20 mouse cellular contexts compared by ENCODE assay signal in genomic region chr17:49976678-49977423, GRCm38 (mm10).
DNase-seq lines count a peak whose midpoint lies in the region; ATAC-seq and TF ChIP-seq lines count a peak whose summit lies in the region.
"Had no signal": no experiment of that assay in that cellular context is flagged by ENCODE, and none has a peak within 500 bp of the region (broad histone marks: within the 10 kb centered on the region; RNA-seq: fewer than 3 reads in every experiment).

No protein-coding gene starts in this region.

- H3K9ac ChIP-seq in heart, adult 2 months (ENCODE audit: low read depth, low read length) = no peak overlapping the region
- H3K9ac ChIP-seq in midbrain, embryonic 11.5 days (ENCODE audit: low read length) = no peak overlapping the region
- H3K9ac ChIP-seq in midbrain, embryonic 15.5 days = no peak overlapping the region
- H3K9ac ChIP-seq: limb, embryonic 15.5 days; liver, postnatal 0 days; stomach, embryonic 15.5 days had no signal

- no peaks in the 10 kb centered on the region for H3K36me3 ChIP-seq in heart, adult 2 months (ENCODE audit: control insufficient read depth, insufficient read depth, low read length)
- no peaks in the 10 kb centered on the region for H3K36me3 ChIP-seq in midbrain, embryonic 11.5 days (ENCODE audit: control insufficient read depth, insufficient read depth, low read length)
- no peaks in the 10 kb centered on the region for H3K36me3 ChIP-seq in midbrain, embryonic 15.5 days (replicated peaks)
- H3K36me3 ChIP-seq: limb, embryonic 15.5 days; stomach, embryonic 15.5 days had no signal

- H3K4me1 ChIP-seq in heart, adult 2 months (ENCODE audit: control insufficient read depth, insufficient read depth, low read length) = no peaks in the 10 kb centered on the region; the same call in 1 of the 2 replicates
- no peaks in the 10 kb centered on the region for H3K4me1 ChIP-seq in midbrain, embryonic 11.5 days (ENCODE audit: control insufficient read depth, insufficient read depth, low read length)
- peaks cover 9% of the 10 kb centered on the region; the same call in 1 of the 2 replicates for H3K4me1 ChIP-seq in midbrain, embryonic 15.5 days
- H3K4me1 ChIP-seq: limb, embryonic 15.5 days; stomach, embryonic 15.5 days had no signal

- peak; percentile 23 for TF ChIP-seq CTCF in heart, adult 2 months (IDR thresholded peaks at IDR 0.05)

- H3K27ac ChIP-seq in heart, adult 2 months = peak overlapping the region; percentile 1; the same call in 1 of the 2 replicates
- no peak overlapping the region for H3K27ac ChIP-seq in midbrain, embryonic 11.5 days (ENCODE audit: low read depth, low read length)
- H3K27ac ChIP-seq in midbrain, embryonic 15.5 days = no peak overlapping the region
- H3K27ac ChIP-seq: layer of hippocampus, adult 2 months; limb, embryonic 15.5 days; stomach, embryonic 15.5 days had no signal

- TF ChIP-seq EP300 in heart, adult 2 months (IDR thresholded peaks at IDR 0.05; ENCODE audit: insufficient read depth, low read depth, low read length) = no peak

- 62% methylated on average over 4 of the region's 4 CpGs for WGBS in heart, adult 2 months
- 85% methylated on average over 4 of the region's 4 CpGs for WGBS in midbrain, embryonic 11.5 days
- whole genome bisulfite sequencing in midbrain, embryonic 15.5 days = 56% methylated on average over 4 of the region's 4 CpGs

- H3K4me2 ChIP-seq in midbrain, embryonic 11.5 days = no peak overlapping the region
- H3K4me2 ChIP-seq in midbrain, embryonic 15.5 days = no peak overlapping the region
- H3K4me2 ChIP-seq: limb, embryonic 15.5 days; stomach, embryonic 15.5 days had no signal

- no peaks in the 10 kb centered on the region for H3K79me2 ChIP-seq in heart, adult 2 months (replicated peaks; ENCODE audit: control insufficient read depth, insufficient read depth, low read length)

- no peak overlapping the region for H3K4me3 ChIP-seq in heart, adult 2 months
- H3K4me3 ChIP-seq in midbrain, embryonic 11.5 days (ENCODE audit: low read depth, low read length) = no peak overlapping the region
- H3K4me3 ChIP-seq in midbrain, embryonic 15.5 days = no peak overlapping the region
- H3K4me3 ChIP-seq: layer of hippocampus, adult 2 months; limb, embryonic 15.5 days; stomach, embryonic 15.5 days had no signal

- H3K9me3 ChIP-seq in midbrain, embryonic 11.5 days (ENCODE audit: control insufficient read depth, low read length) = peaks cover 6% of the 10 kb centered on the region; the same call in 1 of the 2 replicates
- H3K9me3 ChIP-seq in midbrain, embryonic 15.5 days = no peaks in the 10 kb centered on the region
- H3K9me3 ChIP-seq: limb, embryonic 15.5 days; stomach, embryonic 15.5 days had no signal

- DNase-seq in heart, adult 2 months = no peak
- DNase-seq in heart, postnatal 4 days = no peak
- peak; percentile 69 for DNase-seq in midbrain, embryonic 11.5 days (ENCODE audit: low spot score, missing footprints)
- peak; percentile 43 for DNase-seq in ZHBTc4 (ENCODE audit: low read depth, low spot score)
- DNase-seq in lung, postnatal 36 days = no peak
- DNase-seq in adrenal gland, postnatal 4 days (ENCODE audit: low spot score in 2 of 2) = no peak
- DNase-seq: adrenal gland, postnatal 14 days; cerebellum, adult 11-12 months; heart, adult 18-20 months; kidney, adult 18-20 months; kidney, postnatal 14 days; liver, postnatal 0 days; lung, postnatal 10 days; right cerebral cortex, postnatal 25 days; thymus, adult 18-20 months had no signal

- H3K27me3 ChIP-seq in heart, adult 2 months (ENCODE audit: control insufficient read depth, insufficient read depth, low read length) = no peaks in the 10 kb centered on the region
- no peaks in the 10 kb centered on the region for H3K27me3 ChIP-seq in midbrain, embryonic 11.5 days (ENCODE audit: control insufficient read depth, insufficient read depth, low read length)
- no peaks in the 10 kb centered on the region for H3K27me3 ChIP-seq in midbrain, embryonic 15.5 days (replicated peaks)
- H3K27me3 ChIP-seq: limb, embryonic 15.5 days; Patski; stomach, embryonic 15.5 days had no signal

- no peak for TF ChIP-seq POLR2A in heart, adult 2 months (IDR thresholded peaks at IDR 0.05; ENCODE audit: insufficient read depth, low read depth, low read length)

- no peak for ATAC-seq in midbrain, embryonic 11.5 days (ENCODE audit: low FRiP score)
- ATAC-seq in midbrain, embryonic 15.5 days (replicated peaks) = no peak
- ATAC-seq: liver, postnatal 0 days; Patski had no signal

- intact Hi-C loops in heart, adult 2 months (cut with DNase I) = no loop called here

Comparison
In these comparisons a context has a peak if more than half of its experiments do, and no peak if none do; other contexts are left out.
1. DNase-seq: peak in midbrain, embryonic 11.5 days (single experiment) and ZHBTc4 (single experiment); none in heart, adult 2 months (0 of 2), heart, postnatal 4 days (single experiment), lung, postnatal 36 days (single experiment) and adrenal gland, postnatal 4 days (0 of 2).